Mouse (Mus musculus) CD8-positive naive resting alpha-beta T cell, adult 2 months (primary cell): ENCODE results near the gene Wdr82.

Source experiments
- DNase-seq, 2 experiments: peaks; one replicate each; pipeline ENCODE4 v3.0.0; 2022; ENCODE audit warnings: low read depth in 2 of 2, low spot score in 2 of 2

Gene Wdr82

GRCm38 (mm10) chr9:106170556-106171345 lies at the start of gene Wdr82:
Gene Wdr82, plus strand, starts transcription at chr9:106170928.
- DNase-seq, result peak; percentile 78 to 82

GRCm38 (mm10) chr9:106123599-106123998 lies 47.1 kb upstream of the Wdr82 start:
- peak in 1 of 2 experiments; percentile 26 for DNase-seq

- DNase-seq, result no peak
Observed at GRCm38 (mm10) chr9:106126786-106127251, 43.9 kb upstream of the Wdr82 start.

- no peak for DNase-seq
Observed at GRCm38 (mm10) chr9:106129072-106129471, 41.7 kb upstream of the Wdr82 start.

GRCm38 (mm10) chr9:106130250-106130649 lies 40.5 kb upstream of the Wdr82 start:
- DNase-seq, result no peak

GRCm38 (mm10) chr9:106137671-106138216 lies 33.0 kb upstream of the Wdr82 start:
- no peak for DNase-seq

- no peak for DNase-seq
Observed at GRCm38 (mm10) chr9:106139763-106140162, 31.0 kb upstream of the Wdr82 start.

- DNase-seq, result no peak
Observed at GRCm38 (mm10) chr9:106141955-106142354, 28.8 kb upstream of the Wdr82 start.

GRCm38 (mm10) chr9:106144176-106144575 lies 26.6 kb upstream of the Wdr82 start:
- DNase-seq, result no peak

- DNase-seq, result no peak
Observed at GRCm38 (mm10) chr9:106145582-106145981, 25.1 kb upstream of the Wdr82 start.

GRCm38 (mm10) chr9:106147281-106147680 lies 23.4 kb upstream of the Wdr82 start:
- DNase-seq, result no peak

GRCm38 (mm10) chr9:106147851-106148431 lies 22.8 kb upstream of the Wdr82 start:
- DNase-seq, result no peak

GRCm38 (mm10) chr9:106148541-106149398 lies 22.0 kb upstream of the Wdr82 start:
- DNase-seq, result no peak

GRCm38 (mm10) chr9:106149399-106149754 lies 21.4 kb upstream of the Wdr82 start:
- DNase-seq, result no peak

GRCm38 (mm10) chr9:106154106-106154505 lies 16.6 kb upstream of the Wdr82 start:
- DNase-seq, result no peak

- peak; percentile 52 to 62 for DNase-seq
Observed at GRCm38 (mm10) chr9:106156419-106156818, 14.3 kb upstream of the Wdr82 start.

- DNase-seq, result no peak
Observed at GRCm38 (mm10) chr9:106156921-106157622, 13.7 kb upstream of the Wdr82 start.

- no peak for DNase-seq
Observed at GRCm38 (mm10) chr9:106157623-106157925, 13.2 kb upstream of the Wdr82 start.

GRCm38 (mm10) chr9:106158037-106158491 lies 12.7 kb upstream of the Wdr82 start, which contains the start of gene Glyctk:
Gene Glyctk, minus strand, starts transcription at chr9:106158138.
- DNase-seq, result no peak

- DNase-seq, result no peak
Observed at GRCm38 (mm10) chr9:106159237-106159636, 11.5 kb upstream of the Wdr82 start.
